Mouse (Mus musculus) megakaryocyte, embryonic 14.5 days (primary cell): ENCODE measurements around the gene Ccdc177.

Source experiments
- FLI1 ChIP-seq: IDR thresholded peaks from 2 replicates; pipeline ENCODE4 v1.6.1; 2012; ENCODE audit warnings: low read length, inconsistent platforms, mixed read lengths
- GATA1 ChIP-seq: IDR thresholded peaks from 3 replicates; pipeline ENCODE4 v1.6.1; 2012; ENCODE audit warnings: mixed read lengths, low read length, inconsistent platforms, borderline replicate concordance

GRCm38 (mm10) chr12:80792867-80793266 is 32.4 kb upstream of the Ccdc177 start:
- no peak for TF ChIP-seq GATA1
- no peak for TF ChIP-seq FLI1
